Mouse (Mus musculus) gastrocnemius, adult 2 months (tissue): ENCODE measurements around the gene Dnajc10. TPM values are rescaled to one million over a fixed set of nuclear protein-coding genes. Genes with fewer than 3 reads are reported as not detected.

Experiments
- DNase-seq: peaks from one replicate; pipeline ENCODE4 v3.0.0; 2022
- H3K27ac ChIP-seq: fragments of 200-600 bp; 2 replicates; pipeline ENCODE4 v1.8.1; 2022; ENCODE audit warnings: mild to moderate bottlenecking
- H3K4me3 ChIP-seq: fragments of 200-600 bp; 2 replicates; pipeline ENCODE4 v1.8.1; 2022; ENCODE audit warnings: mild to moderate bottlenecking, moderate library complexity
- CTCF ChIP-seq: fragments of 200-600 bp; IDR thresholded peaks from 2 replicates; pipeline ENCODE4 v1.8.1; 2022; ENCODE audit warnings: antibody characterized with exemption, mild to moderate bottlenecking, moderate library complexity
- intact Hi-C: fragments of 180-260 bp; cut with DNase I; formaldehyde crosslinking; loops from one replicate; pipeline ENCODE4 v1.15.1; 2025
- long read RNA-seq, 2 experiments: library from polyadenylated mRNA; stranded (forward); transcript quantifications; one replicate each; pipeline ENCODE4 v2.0.0; 2021
- total RNA-seq, 2 experiments: library from RNA; stranded (reverse); gene quantifications; 2 replicates each; pipeline ENCODE4 v1.2.3; 2021

Dnajc10 gene
- total RNA-seq = 10 to 100 TPM; 21.0 to 24.9 TPM
- long read RNA-seq, experiment 1, full-length matches to known transcripts = 63 of 73 reads
- long read RNA-seq, experiment 1, partial matches to known transcripts = 0 of 73 reads
- long read RNA-seq, experiment 1, other reads (novel, unspliced or antisense) = 10 of 73 reads
- long read RNA-seq, experiment 2, full-length matches to known transcripts = 44 of 49 reads
- long read RNA-seq, experiment 2, partial matches to known transcripts = 1 of 49 reads
- long read RNA-seq, experiment 2, other reads (novel, unspliced or antisense) = 4 of 49 reads

- peak; percentile 94 for DNase-seq
- no peak for TF ChIP-seq CTCF
- intact Hi-C loops = no loop called here
- H3K27ac ChIP-seq = peak within 1 kb of the TSS; percentile 95
- peak within 1 kb of the TSS; percentile 80 for H3K4me3 ChIP-seq
Measured at GRCm38 (mm10) chr2:80315242-80316161, at the start of gene Dnajc10. Dnajc10 (plus strand) TSS chr2:80315466.

- Histone ChIP-seq H3K27ac (no peak overlapping the region), H3K4me3 (peak overlapping the region; percentile 43)
- intact Hi-C loops = loop anchor here (1.0 kb wide), 1 partner anchor 402 kb away; no protein-coding TSS in a partner anchor
- TF ChIP-seq CTCF = peak; percentile 85
- DNase-seq = peak; percentile 35
Measured at GRCm38 (mm10) chr2:80266894-80267293, 48.4 kb upstream of the Dnajc10 start.

GRCm38 (mm10) chr2:80268053-80268452, 47.2 kb upstream of the Dnajc10 start:
- Histone ChIP-seq H3K27ac (no peak overlapping the region), H3K4me3 (no peak overlapping the region)
- DNase-seq = no peak
- intact Hi-C loops = no loop called here
- peak; percentile 77 for TF ChIP-seq CTCF

- peak overlapping the region; percentile 43; the same call in 1 of the 2 replicates for H3K27ac ChIP-seq
- H3K4me3 ChIP-seq = no peak overlapping the region
- intact Hi-C loops = no loop called here
- no peak for TF ChIP-seq CTCF
- DNase-seq = peak; percentile 30
Measured at GRCm38 (mm10) chr2:80271431-80271830, 43.8 kb upstream of the Dnajc10 start.

- no peak for DNase-seq
- intact Hi-C loops = no loop called here
- no peak overlapping the region for H3K4me3 ChIP-seq
- H3K27ac ChIP-seq = no peak overlapping the region
- no peak for TF ChIP-seq CTCF
Measured at GRCm38 (mm10) chr2:80273038-80273437, 42.2 kb upstream of the Dnajc10 start.

- intact Hi-C loops = no loop called here
- DNase-seq = no peak
- Histone ChIP-seq H3K4me3 (no peak overlapping the region), H3K27ac (no peak overlapping the region)
- no peak for TF ChIP-seq CTCF
Measured at GRCm38 (mm10) chr2:80273763-80274162, 41.5 kb upstream of the Dnajc10 start.

- Histone ChIP-seq H3K4me3 (no peak overlapping the region), H3K27ac (no peak overlapping the region)
- intact Hi-C loops = no loop called here
- TF ChIP-seq CTCF = peak; percentile 59
- DNase-seq = no peak
Measured at GRCm38 (mm10) chr2:80275136-80275535, 40.1 kb upstream of the Dnajc10 start.

- DNase-seq = no peak
- Histone ChIP-seq H3K27ac (no peak overlapping the region), H3K4me3 (no peak overlapping the region)
- intact Hi-C loops = no loop called here
- no peak for TF ChIP-seq CTCF
Measured at GRCm38 (mm10) chr2:80282214-80282613, 33.1 kb upstream of the Dnajc10 start.

GRCm38 (mm10) chr2:80286397-80286796, 28.9 kb upstream of the Dnajc10 start:
- H3K27ac ChIP-seq = no peak overlapping the region
- intact Hi-C loops = no loop called here
- no peak overlapping the region for H3K4me3 ChIP-seq
- DNase-seq = no peak
- no peak for TF ChIP-seq CTCF

- DNase-seq = no peak
- H3K4me3 ChIP-seq = no peak within 1 kb of the TSS
- no peak for TF ChIP-seq CTCF
- H3K27ac ChIP-seq = no peak within 1 kb of the TSS
- intact Hi-C loops = no loop called here
Measured at GRCm38 (mm10) chr2:80292172-80292571, 23.1 kb upstream of the Dnajc10 start, which contains the start of gene Prdx6b. Prdx6b (plus strand) TSS chr2:80292472.

- no peak for DNase-seq
- Histone ChIP-seq H3K4me3 (no peak overlapping the region), H3K27ac (no peak overlapping the region)
- intact Hi-C loops = no loop called here
- no peak for TF ChIP-seq CTCF
Measured at GRCm38 (mm10) chr2:80298334-80298733, 16.9 kb upstream of the Dnajc10 start.

GRCm38 (mm10) chr2:80300806-80301205, 14.5 kb upstream of the Dnajc10 start:
- no peak for DNase-seq
- no peak overlapping the region for H3K4me3 ChIP-seq
- TF ChIP-seq CTCF = no peak
- H3K27ac ChIP-seq = no peak overlapping the region
- intact Hi-C loops = no loop called here

- no peak for TF ChIP-seq CTCF
- Histone ChIP-seq H3K4me3 (no peak overlapping the region), H3K27ac (no peak overlapping the region)
- intact Hi-C loops = no loop called here
- no peak for DNase-seq
Measured at GRCm38 (mm10) chr2:80303957-80304356, 11.3 kb upstream of the Dnajc10 start.
